Mouse (Mus musculus) layer of hippocampus, adult 9-11 months (tissue): Measurements from ENCODE around the gene Fam53b.

Source experiments
- DNase-seq: peaks from one replicate; pipeline ENCODE4 v3.0.0; 2022

The Fam53b gene

DNA sequence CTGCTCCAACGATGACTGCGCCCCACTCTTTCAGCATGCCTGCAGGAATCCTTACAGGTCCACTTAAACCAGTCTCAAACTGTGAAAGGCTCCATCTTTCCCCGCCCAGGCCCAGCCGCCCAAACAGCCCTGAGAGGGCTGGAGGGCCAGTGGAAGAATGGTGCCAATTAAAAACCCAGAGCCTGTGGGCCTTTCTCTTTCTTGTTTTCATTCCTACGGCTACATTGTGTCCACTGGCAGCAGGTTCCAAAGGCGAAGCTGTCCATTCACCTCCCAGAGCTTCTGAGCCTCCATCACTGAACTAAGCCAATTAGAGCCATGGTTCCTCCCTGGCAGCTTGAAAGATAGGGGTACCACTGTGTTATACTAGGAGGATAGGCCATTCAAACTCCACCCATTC is 82.1 kb downstream of the Fam53b start:
- DNase-seq = no peak

- no peak for DNase-seq
Measured at GRCm38 (mm10) chr7:132730510-132730909, 83.2 kb downstream of the Fam53b start.

DNA sequence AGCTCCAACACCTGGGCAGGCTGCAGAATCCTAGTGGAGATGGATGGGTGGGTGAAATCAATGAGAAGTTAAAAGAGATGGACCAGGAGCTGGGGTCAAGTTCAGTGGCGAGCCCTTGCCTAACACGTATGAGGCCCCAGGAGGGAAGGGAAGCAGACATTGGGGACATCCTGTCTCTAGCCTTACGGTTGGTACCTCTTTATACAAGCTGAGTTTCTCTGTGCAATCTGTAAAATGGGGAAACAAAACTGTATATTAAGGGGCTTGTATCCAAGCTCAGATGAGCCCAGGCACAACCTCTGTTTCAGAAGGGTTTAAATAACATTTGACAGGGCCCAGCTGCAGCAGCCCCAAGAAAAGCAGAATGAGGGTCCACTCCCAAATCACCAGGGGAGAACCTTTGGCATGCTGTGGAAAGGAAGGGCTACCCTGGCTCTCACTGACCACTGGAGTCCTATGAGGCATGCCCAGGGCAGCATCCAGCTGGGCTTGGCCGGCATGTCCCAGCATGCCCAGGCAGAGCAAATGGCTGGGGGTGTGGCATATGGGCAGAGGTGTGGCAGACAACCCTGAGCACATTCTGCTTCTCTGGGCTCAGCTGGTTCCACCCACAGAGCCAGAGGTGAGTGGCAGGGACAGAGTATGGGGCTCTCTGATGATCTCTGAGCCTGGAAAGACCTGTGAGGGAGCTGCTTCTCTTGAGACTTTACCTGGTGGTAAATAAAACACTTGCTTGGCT is 84.4 kb downstream of the Fam53b start:
- DNase-seq = no peak

- DNase-seq = no peak
Measured at GRCm38 (mm10) chr7:132726106-132726861, 87.4 kb downstream of the Fam53b start.

- no peak for DNase-seq
Measured at GRCm38 (mm10) chr7:132724501-132725062, 89.1 kb downstream of the Fam53b start.

DNA sequence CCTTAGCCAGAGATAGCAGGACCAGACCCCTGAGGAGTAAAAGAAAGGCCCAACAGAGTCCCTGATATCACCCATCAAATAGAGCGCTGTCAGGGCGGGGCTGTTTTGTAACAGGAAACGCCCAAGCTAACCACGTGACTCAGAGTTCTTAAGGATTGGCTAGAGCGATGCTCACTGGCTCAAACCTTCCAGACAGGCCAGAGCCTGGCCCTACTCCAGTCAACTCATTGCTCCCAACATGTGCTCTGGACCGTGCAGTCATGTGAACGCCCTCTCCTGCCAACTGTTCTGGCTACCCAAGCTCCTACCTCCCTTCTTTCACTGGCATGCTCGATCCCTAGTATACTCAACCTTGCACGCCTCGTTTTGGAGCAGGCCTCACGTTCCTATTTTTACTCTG is 89.8 kb downstream of the Fam53b start:
- peak; percentile 80 for DNase-seq

DNA sequence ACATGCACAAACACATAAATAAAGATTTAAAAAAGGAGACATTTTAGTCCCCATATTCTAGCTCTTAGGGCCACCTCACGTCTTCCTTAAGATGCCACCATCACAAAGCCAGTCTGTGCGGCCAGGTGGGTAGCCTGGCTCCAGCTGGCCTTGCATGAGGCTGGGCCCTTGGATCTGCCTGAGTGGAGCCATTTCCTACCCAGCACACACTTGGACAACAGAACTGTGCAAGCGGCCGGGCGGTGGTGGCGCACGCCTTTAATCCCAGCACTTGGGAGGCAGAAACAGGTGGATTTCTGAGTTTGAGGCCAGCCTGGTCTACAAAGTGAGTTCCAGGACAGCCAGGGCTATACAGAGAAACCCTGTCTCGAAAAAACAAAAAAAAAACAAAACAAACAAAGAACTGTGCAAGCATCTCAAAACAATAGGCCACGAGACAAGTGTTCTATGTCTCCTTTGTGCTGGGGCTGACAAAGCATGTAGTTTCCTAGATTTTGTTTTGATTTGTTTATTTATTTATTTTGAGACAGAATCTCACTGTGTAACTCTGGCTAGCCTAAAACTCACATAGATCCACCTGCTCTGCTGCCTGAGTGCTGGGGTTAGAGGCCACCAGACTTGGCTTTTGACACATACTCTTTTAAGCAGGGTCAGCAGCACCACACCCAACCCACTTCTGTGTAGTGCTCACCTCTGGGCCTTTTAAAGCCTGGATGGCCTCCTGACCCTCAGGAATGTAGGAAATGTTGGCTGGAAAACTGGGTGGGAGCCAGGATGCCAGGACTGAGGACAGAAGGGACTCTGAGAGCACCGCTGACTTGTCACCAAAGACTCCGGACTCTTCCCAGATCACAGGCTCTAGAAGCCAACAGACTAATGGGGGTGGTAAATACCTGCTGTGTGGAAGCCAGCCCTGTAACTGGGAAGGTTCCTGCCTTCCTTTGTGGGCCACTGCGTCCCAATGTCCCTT is 91.0 kb downstream of the Fam53b start:
- DNase-seq = no peak

- peak; percentile 64 for DNase-seq
Measured at GRCm38 (mm10) chr7:132720562-132720961, 93.1 kb downstream of the Fam53b start.

DNA sequence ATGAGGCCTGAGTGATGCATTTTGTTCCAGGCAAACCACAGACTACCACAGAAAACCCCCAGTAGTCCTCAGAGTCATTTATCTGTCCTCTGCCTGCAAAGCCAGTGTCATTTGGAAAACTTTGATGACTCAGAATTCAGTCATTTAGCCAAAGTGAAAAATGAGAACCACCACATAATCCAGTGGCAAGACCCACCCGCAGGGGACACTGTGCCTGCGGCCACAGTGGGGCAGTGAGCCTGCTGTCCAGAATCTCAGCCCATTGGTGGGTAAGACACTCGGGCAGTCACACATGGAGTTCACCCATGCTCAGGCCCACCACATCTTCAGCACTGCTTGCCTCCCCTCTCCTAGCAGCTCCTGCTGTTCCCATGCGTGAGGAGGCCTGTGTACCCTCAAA is 94.1 kb downstream of the Fam53b start:
- DNase-seq = no peak

GRCm38 (mm10) chr7:132715259-132715658 is 98.4 kb downstream of the Fam53b start:
- no peak for DNase-seq

- DNase-seq = peak; percentile 94
Measured at GRCm38 (mm10) chr7:132714236-132714923, 99.3 kb downstream of the Fam53b start.

DNA sequence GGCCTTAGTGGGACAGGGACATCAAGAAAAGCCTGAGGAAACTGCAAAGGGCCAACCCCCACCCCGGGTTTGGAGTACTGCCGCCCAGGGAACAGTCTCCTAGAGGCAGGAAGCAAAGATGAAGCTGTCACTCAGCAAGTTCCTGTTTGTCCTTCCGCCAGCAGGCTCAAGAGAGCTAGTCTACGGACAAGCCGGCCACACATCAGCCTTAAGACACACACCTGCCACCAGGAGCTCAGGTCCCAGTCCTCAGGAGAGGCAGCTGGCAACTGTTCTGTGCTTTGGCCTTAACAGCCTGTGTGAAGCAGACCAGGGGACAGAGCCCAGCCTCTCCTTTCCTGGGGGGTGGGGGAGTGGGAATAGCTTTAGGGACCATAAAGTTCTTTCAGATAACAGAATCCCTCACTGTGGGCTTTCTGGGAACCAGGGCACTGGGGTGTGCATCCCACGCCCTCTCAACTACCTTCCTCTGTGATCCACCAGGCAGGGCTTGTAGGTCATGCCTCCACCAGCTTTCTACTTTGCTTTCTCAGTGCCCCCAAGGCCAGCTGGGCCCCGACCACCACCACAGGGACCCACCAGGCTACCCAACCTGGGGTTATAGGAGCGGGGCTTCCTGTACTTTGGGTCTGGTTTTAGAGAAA is 100.1 kb downstream of the Fam53b start:
- peak; percentile 78 for DNase-seq

DNA sequence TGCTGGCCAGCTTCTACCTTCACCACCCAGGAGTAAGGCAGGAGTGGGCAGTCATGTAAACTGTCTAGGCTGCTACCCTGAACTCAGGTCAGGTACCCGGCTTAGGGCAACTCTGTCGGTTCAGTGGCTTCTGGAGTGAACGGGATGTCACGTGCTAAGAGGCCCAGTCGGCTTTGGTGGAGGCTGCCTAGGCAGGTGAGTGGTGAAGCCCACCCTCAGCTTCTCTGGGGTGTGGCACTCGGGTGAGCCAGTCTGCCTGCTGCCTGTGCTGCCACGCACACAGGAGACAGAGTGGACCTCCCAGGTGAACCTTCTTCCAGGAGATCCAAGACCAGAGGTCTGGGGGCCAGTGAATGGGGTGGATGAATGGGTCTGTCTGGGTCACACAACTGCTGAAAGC is 100.7 kb downstream of the Fam53b start:
- DNase-seq = no peak

GRCm38 (mm10) chr7:132712044-132712708 is 101.5 kb downstream of the Fam53b start:
- no peak for DNase-seq

DNA sequence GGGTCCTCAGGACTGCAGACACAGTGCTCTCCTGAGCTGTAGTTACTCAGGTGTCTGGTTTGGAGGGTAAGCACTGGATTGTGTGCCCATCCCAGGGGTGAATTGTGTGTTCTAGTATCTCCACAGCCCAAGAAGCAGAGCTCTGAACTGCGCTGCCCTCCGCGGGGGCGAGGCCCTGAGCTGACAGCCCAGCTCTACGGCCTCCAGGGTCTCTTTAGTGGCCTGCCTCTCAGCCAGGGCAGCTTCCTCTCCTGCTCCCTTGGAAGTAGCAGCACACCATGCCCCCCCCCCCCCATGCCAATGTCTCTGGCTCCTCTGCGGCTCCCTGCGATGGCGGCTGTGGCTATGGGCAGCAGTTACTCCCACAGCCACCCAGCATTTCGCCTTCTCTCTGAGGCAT is 102.1 kb downstream of the Fam53b start:
- DNase-seq = no peak

DNA sequence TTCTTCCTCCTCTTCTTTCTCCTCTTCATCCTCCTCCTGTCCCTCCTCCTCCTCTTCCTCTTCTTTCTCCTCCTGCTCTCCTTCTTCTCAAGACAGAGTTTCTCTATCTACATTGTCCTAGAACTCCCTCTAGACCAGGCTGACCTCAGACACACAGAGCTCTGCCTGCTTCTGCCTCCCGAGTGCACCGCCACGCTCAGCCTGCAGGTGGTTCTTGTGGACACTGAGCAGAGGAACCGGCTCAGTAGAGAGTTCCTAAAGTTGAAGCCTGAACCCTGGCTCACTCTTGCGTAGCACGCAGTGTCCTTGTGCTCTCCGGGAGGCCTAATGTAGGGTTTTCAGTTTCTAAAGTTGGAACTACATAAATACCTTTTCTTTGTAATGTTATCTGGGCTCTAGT is 108.6 kb downstream of the Fam53b start:
- no peak for DNase-seq

DNA sequence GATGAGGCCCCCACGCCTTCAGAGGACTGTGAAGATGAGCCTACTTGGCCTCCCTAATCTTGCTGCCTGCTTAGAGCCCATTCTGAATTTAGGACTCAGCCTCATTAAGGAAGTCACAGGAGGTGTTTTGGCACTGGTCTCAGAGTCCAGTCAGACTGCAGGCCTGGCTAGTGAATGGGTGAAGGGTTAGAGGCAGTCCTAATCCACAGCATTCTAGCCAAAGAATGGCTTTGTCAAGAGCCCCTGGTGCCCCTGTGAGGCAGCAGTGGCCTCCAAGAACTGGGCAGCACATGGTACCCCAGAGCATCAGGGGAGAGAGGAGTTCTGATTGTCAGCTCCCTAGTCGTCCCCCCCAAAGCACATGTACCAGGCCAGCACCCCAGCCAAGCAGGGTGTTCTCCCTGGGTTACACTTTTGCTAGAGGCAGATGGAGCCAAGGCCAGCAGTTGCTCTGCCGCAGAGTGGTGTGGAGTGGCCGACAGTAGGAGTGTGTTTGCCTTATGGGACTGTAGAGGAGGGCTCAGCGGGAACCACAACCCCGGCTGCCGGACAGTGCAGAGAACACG is 109.3 kb downstream of the Fam53b start:
- DNase-seq = no peak

- no peak for DNase-seq
Measured at GRCm38 (mm10) chr7:132703515-132704309, 110.0 kb downstream of the Fam53b start.

DNA sequence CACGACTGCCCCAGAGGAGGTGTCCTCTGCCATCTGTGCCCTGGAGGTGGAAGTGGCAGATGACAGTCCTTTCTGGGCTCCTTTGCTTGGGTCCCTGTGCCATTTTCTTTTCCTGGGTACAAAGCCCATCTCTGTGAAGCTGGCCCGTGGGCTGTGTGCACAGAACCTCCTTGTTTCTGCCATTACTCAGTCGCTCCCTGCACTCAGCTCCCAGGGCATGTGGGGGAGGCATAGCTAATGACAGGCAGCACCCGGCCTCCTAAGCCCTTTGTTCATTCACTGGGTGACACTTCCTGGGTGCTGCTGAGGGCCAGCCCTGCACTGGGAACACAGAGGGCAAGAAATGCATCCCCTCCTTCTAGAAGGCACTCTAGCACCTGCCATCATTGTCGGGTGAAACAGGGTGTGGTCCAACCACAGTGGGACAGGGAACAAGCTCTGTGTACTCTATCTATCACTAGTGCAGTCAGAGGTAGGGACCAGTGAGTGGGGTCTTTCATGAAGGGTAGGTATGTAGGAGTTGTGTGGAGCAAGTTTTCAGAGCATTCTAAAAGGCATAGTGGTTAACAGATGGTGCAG is 111.1 kb downstream of the Fam53b start:
- DNase-seq = peak; percentile 85

DNA sequence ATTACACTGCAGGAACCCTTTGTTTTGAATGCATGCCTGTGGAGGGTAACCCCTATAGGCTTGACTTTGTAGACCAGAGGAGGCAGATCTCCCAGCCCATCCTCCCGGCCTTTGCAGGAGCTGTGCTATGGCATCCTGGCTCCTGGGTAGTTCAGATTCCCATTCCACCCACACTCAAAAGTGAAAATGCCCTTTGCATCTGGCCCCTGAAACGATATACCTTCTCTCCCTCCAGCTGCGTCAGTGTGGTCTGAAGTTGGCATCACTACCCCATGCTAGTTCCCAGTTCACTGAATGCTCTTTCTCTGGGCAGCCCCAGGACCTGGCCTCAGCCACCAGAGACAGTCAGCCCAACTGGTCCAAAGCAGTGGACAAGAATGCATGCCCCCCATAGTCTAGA is 111.7 kb downstream of the Fam53b start:
- DNase-seq = no peak
